Comparison of ENCODE assay signal across 26 mouse cellular contexts in the genomic region with DNA sequence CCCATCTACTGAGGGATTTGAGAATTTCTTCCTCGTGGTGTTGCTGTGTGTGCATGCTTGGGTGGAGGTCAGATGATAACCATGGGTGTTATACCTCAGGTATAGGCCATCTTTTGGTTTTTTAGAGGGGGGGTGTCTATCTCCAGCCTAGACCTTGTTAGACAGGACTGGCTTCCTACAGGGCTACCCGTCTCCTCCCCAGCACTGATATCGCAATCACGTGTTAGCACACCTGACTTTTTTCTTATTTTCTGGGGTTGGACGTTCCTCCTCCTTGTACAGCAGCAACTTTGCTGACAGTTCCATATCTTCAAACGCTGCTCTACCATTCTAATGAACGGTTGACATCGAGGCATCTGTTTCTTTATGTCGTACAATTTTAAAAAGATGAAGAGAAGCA.
A peak's percentile ranks its signal among the peaks of the same experiment; 100 is the strongest.
DNase-seq lines count a peak whose midpoint lies in the region; ATAC-seq and TF ChIP-seq lines count a peak whose summit lies in the region.
"Had no signal": no experiment of that assay in that cellular context is flagged by ENCODE, and none has a peak within 500 bp of the region (broad histone marks: within the 10 kb centered on the region; RNA-seq: fewer than 3 reads in every experiment).

No protein-coding gene starts in this region.

- no peak overlapping the region for H3K4me3 ChIP-seq in midbrain, embryonic 11.5 days (ENCODE audit: low read depth, low read length)
- H3K4me3 ChIP-seq in midbrain, embryonic 10.5 days = no peak overlapping the region
- peak overlapping the region; percentile 9 to 15; a peak in 3 of 4 replicates for H3K4me3 ChIP-seq in MEL (ENCODE audit: control insufficient read depth in 1 of 2, insufficient read depth in 1 of 2, low read depth in 2 of 2, low read length in 2 of 2)
- H3K4me3 ChIP-seq in liver, embryonic 15.5 days (replicated peaks) = no peak overlapping the region
- H3K4me3 ChIP-seq: embryonic facial prominence, embryonic 12.5 days; embryonic facial prominence, embryonic 15.5 days; erythroblast, embryonic 14.5 days; forebrain, embryonic 12.5 days; forebrain, embryonic 15.5 days; heart, adult 2 months; heart, embryonic 10.5 days; heart, embryonic 13.5 days had no signal

- H3K9me3 ChIP-seq in midbrain, embryonic 11.5 days (ENCODE audit: control insufficient read depth, low read length) = no peaks in the 10 kb centered on the region
- H3K9me3 ChIP-seq in midbrain, embryonic 10.5 days (replicated peaks) = no peaks in the 10 kb centered on the region
- no peaks in the 10 kb centered on the region for H3K9me3 ChIP-seq in MEL (replicated peaks; ENCODE audit: insufficient read depth, low read length)
- no peaks in the 10 kb centered on the region for H3K9me3 ChIP-seq in liver, embryonic 15.5 days (replicated peaks)
- H3K9me3 ChIP-seq: embryonic facial prominence, embryonic 12.5 days; embryonic facial prominence, embryonic 15.5 days; forebrain, embryonic 12.5 days; forebrain, embryonic 15.5 days; heart, embryonic 10.5 days; heart, embryonic 13.5 days had no signal

- 94% methylated on average over 9 of the region's 9 CpGs for WGBS in midbrain, embryonic 11.5 days
- 93% methylated on average over 9 of the region's 9 CpGs for WGBS in midbrain, embryonic 10.5 days
- 42% methylated on average over 9 of the region's 9 CpGs for WGBS in liver, embryonic 15.5 days (ENCODE audit: insufficient replicate concordance)

- no peak overlapping the region for H3K9ac ChIP-seq in midbrain, embryonic 11.5 days (ENCODE audit: low read length)
- peak overlapping the region; percentile 42 for H3K9ac ChIP-seq in MEL (ENCODE audit: control insufficient read depth, low read depth, low read length, poor library complexity, severe bottlenecking)
- no peak overlapping the region for H3K9ac ChIP-seq in liver, embryonic 15.5 days
- H3K9ac ChIP-seq: embryonic facial prominence, embryonic 12.5 days; embryonic facial prominence, embryonic 15.5 days; forebrain, embryonic 12.5 days; forebrain, embryonic 15.5 days; heart, embryonic 13.5 days; hindbrain, embryonic 14.5 days had no signal

- no peak; a peak in 1 of 4 replicates for TF ChIP-seq EP300 in MEL (IDR thresholded peaks at IDR 0.05; ENCODE audit: low read depth in 1 of 2, low read length in 2 of 2)

- no peak for TF ChIP-seq RAD21 in MEL (IDR thresholded peaks at IDR 0.05; ENCODE audit: low read depth, low read length)

- ATAC-seq in midbrain, embryonic 11.5 days (ENCODE audit: low FRiP score) = no peak
- no peak for ATAC-seq in liver, embryonic 15.5 days (ENCODE audit: insufficient read depth)
- ATAC-seq: forebrain, embryonic 15.5 days; hindbrain, postnatal 0 days; Patski had no signal

- H3K79me2 ChIP-seq in MEL (ENCODE audit: control insufficient read depth, insufficient read depth, low read length, poor library complexity) = no peaks in the 10 kb centered on the region

- H3K4me1 ChIP-seq in midbrain, embryonic 11.5 days (ENCODE audit: control insufficient read depth, insufficient read depth, low read length) = no peaks in the 10 kb centered on the region
- H3K4me1 ChIP-seq in midbrain, embryonic 10.5 days = peaks cover 10% of the 10 kb centered on the region
- peaks cover 39 to 54% of the 10 kb centered on the region in 2 experiments for H3K4me1 ChIP-seq in MEL (ENCODE audit: control insufficient read depth in 1 of 2, insufficient read depth in 2 of 2, low read length in 2 of 2)
- peaks cover 65% of the 10 kb centered on the region for H3K4me1 ChIP-seq in liver, embryonic 15.5 days (replicated peaks)
- H3K4me1 ChIP-seq: embryonic facial prominence, embryonic 15.5 days; forebrain, embryonic 15.5 days had no signal

- no peaks in the 10 kb centered on the region for H3K27me3 ChIP-seq in midbrain, embryonic 11.5 days (ENCODE audit: control insufficient read depth, insufficient read depth, low read length)
- no peaks in the 10 kb centered on the region for H3K27me3 ChIP-seq in midbrain, embryonic 10.5 days (ENCODE audit: low read depth, poor library complexity, severe bottlenecking)
- H3K27me3 ChIP-seq in MEL (ENCODE audit: control insufficient read depth in 1 of 2, insufficient read depth in 2 of 2, low read length in 2 of 2) = no peaks in the 10 kb centered on the region
- no peaks in the 10 kb centered on the region for H3K27me3 ChIP-seq in liver, embryonic 15.5 days
- H3K27me3 ChIP-seq: embryonic facial prominence, embryonic 12.5 days; embryonic facial prominence, embryonic 15.5 days; forebrain, embryonic 12.5 days; forebrain, embryonic 15.5 days; heart, embryonic 13.5 days; Patski had no signal

- TF ChIP-seq CTCF in MEL (IDR thresholded peaks at IDR 0.05 in 2 of 3, conservative IDR thresholded peaks at IDR 0.05 in 1 of 3; ENCODE audit: control insufficient read depth in 1 of 3, insufficient read depth in 1 of 3, low read depth in 2 of 3, low read length in 3 of 3, poor library complexity in 1 of 3, severe bottlenecking in 1 of 3) = no peak

- no peaks in the 10 kb centered on the region for H3K36me3 ChIP-seq in midbrain, embryonic 11.5 days (ENCODE audit: control insufficient read depth, insufficient read depth, low read length)
- H3K36me3 ChIP-seq in midbrain, embryonic 10.5 days = no peaks in the 10 kb centered on the region
- H3K36me3 ChIP-seq in MEL (ENCODE audit: control insufficient read depth in 1 of 2, insufficient read depth in 2 of 2, low read length in 2 of 2) = peaks cover 0 to 51% of the 10 kb centered on the region in 2 experiments; a peak in 2 of 4 replicates
- H3K36me3 ChIP-seq in liver, embryonic 15.5 days (replicated peaks) = no peaks in the 10 kb centered on the region
- H3K36me3 ChIP-seq: embryonic facial prominence, embryonic 12.5 days; embryonic facial prominence, embryonic 15.5 days; forebrain, embryonic 12.5 days; forebrain, embryonic 15.5 days; heart, embryonic 10.5 days; heart, embryonic 13.5 days had no signal

- H3K4me2 ChIP-seq in midbrain, embryonic 11.5 days = no peak overlapping the region
- H3K4me2 ChIP-seq in liver, embryonic 15.5 days = 0 out of 2 replicates have a peak overlapping the region, but pooled peaks have one; percentile 33
- H3K4me2 ChIP-seq: embryonic facial prominence, embryonic 12.5 days; embryonic facial prominence, embryonic 15.5 days; forebrain, embryonic 12.5 days; forebrain, embryonic 15.5 days; heart, embryonic 13.5 days; hindbrain, embryonic 14.5 days had no signal

- no peak for TF ChIP-seq POLR2A in MEL (IDR thresholded peaks at IDR 0.05; ENCODE audit: control insufficient read depth in 1 of 2, insufficient read depth in 1 of 2, low read depth in 1 of 2, low read length in 2 of 2, poor library complexity in 1 of 2)

- no peak overlapping the region for H3K27ac ChIP-seq in midbrain, embryonic 11.5 days (ENCODE audit: low read depth, low read length)
- no peak overlapping the region for H3K27ac ChIP-seq in midbrain, embryonic 10.5 days (replicated peaks)
- peak overlapping the region; percentile 72 for H3K27ac ChIP-seq in MEL (ENCODE audit: control insufficient read depth, low read depth, low read length)
- no peak overlapping the region for H3K27ac ChIP-seq in liver, embryonic 15.5 days (replicated peaks)
- H3K27ac ChIP-seq: embryonic facial prominence, embryonic 12.5 days; embryonic facial prominence, embryonic 15.5 days; forebrain, embryonic 12.5 days; forebrain, embryonic 15.5 days; heart, adult 2 months; heart, embryonic 10.5 days; heart, embryonic 13.5 days; hindbrain, embryonic 14.5 days; hindbrain, postnatal 0 days had no signal

- peak; percentile 44 for DNase-seq in midbrain, embryonic 11.5 days (ENCODE audit: low spot score, missing footprints)
- no peak for DNase-seq in midbrain, embryonic 10.5 days (ENCODE audit: low spot score)
- peak; percentile 32 for DNase-seq in CD4-positive helper T cell, adult 2 months (ENCODE audit: low read depth, low spot score)
- DNase-seq in MEL (ENCODE audit: low read depth, low spot score) = no peak
- no peak for DNase-seq in left cerebral cortex, postnatal 25 days (ENCODE audit: low spot score in 2 of 2)
- DNase-seq: adrenal gland, postnatal 10 days; adrenal gland, postnatal 36 days; cerebellum, adult 11 months; cerebellum, adult 2 months; cerebellum, adult 9-11 months; cerebellum, postnatal 25 days; gastrocnemius, postnatal 25 days; heart, adult 2 months; heart, postnatal 14 days; heart, postnatal 4 days had no signal

- intact Hi-C loops in left cerebral cortex, postnatal 25 days (cut with DNase I) = no loop called here

TF ChIP-seq in MEL, 35 proteins besides CTCF, POLR2A, EP300 and RAD21:
- TF ChIP-seq TBP (IDR thresholded peaks at IDR 0.05; ENCODE audit: low read depth, low read length) (no peak), USF2 (IDR thresholded peaks at IDR 0.05; ENCODE audit: borderline replicate concordance in 1 of 2, insufficient read depth in 1 of 2, low read depth in 1 of 2, low read length in 2 of 2) (peak in 1 of 2 experiments; percentile 50; a peak in 1 of 4 replicates), TCF12 (IDR thresholded peaks at IDR 0.05; ENCODE audit: low read depth, low read length) (peak; percentile 48), POLR2AphosphoS5 (IDR thresholded peaks at IDR 0.05; ENCODE audit: borderline replicate concordance, low read depth, low read length) (no peak), BHLHE40 (IDR thresholded peaks at IDR 0.05; ENCODE audit: borderline replicate concordance, low read depth, low read length) (peak; percentile 6; the same call in 1 of the 2 replicates), MAX (IDR thresholded peaks at IDR 0.05; ENCODE audit: low read length) (peak; percentile 53), USF1 (IDR thresholded peaks at IDR 0.05; ENCODE audit: low read depth, low read length) (peak; percentile 83), MYB (IDR thresholded peaks at IDR 0.05; ENCODE audit: low read depth, low read length) (no peak), ZNF384 (IDR thresholded peaks at IDR 0.05; ENCODE audit: low read depth, low read length) (no peak)
TF ChIP-seq in MEL: peak in this region for 5.

Comparison
In these comparisons a context has a peak if more than half of its experiments do, and no peak if none do; other contexts are left out.
1. DNase-seq: peak in midbrain, embryonic 11.5 days (single experiment) and CD4-positive helper T cell, adult 2 months (single experiment); none in midbrain, embryonic 10.5 days (single experiment), MEL (single experiment) and left cerebral cortex, postnatal 25 days (0 of 2).
2. H3K4me3 ChIP-seq: peak in MEL (2 of 2); none in midbrain, embryonic 11.5 days (single experiment), midbrain, embryonic 10.5 days (single experiment) and liver, embryonic 15.5 days (single experiment).